In the genomic region with DNA sequence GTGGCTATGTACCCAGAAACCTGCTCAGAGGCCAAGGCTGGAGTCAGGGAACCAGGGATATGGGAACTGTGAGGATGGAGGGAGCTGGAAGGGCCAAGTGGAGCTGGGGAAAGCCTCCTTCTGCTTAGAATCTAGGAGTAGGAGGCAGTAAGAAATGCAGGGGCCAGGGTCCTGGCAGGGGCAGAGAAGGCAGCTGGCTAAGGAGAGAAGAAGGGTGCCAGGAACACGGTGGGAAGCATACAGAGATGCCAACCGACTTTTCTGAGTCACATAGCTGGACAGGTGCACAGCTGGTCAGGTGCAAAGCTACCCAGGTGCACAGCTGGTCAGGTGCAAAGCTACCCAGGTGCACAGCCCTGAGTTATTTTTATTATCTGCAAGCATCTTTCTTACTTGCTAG, we compare ENCODE assay signal across 26 mouse cellular contexts.
"Had no signal": no experiment of that assay in that cellular context is flagged by ENCODE, and none has a peak within 500 bp of the region (broad histone marks: within the 10 kb centered on the region; RNA-seq: fewer than 3 reads in every experiment).

No protein-coding gene starts in this region.

- H3K9me3 ChIP-seq: limb, embryonic 10.5 days; limb, embryonic 12.5 days; limb, embryonic 13.5 days; limb, embryonic 15.5 days; liver, embryonic 12.5 days; liver, embryonic 13.5 days; liver, embryonic 15.5 days; lung, embryonic 15.5 days; megakaryocyte, embryonic 14.5 days; midbrain, embryonic 10.5 days; midbrain, embryonic 12.5 days; midbrain, embryonic 13.5 days; midbrain, embryonic 15.5 days; neural tube, embryonic 12.5 days had no signal

- H3K4me1 ChIP-seq: limb, embryonic 10.5 days; limb, embryonic 12.5 days; limb, embryonic 13.5 days; liver, embryonic 12.5 days; liver, embryonic 13.5 days; liver, embryonic 15.5 days; lung, embryonic 15.5 days; megakaryocyte, embryonic 14.5 days; midbrain, embryonic 13.5 days; midbrain, embryonic 15.5 days had no signal

- H3K27me3 ChIP-seq: limb, embryonic 15.5 days; liver, embryonic 12.5 days; liver, embryonic 13.5 days; liver, embryonic 15.5 days; lung, embryonic 15.5 days; midbrain, embryonic 13.5 days; midbrain, embryonic 15.5 days; neural tube, embryonic 12.5 days had no signal

- DNase-seq: liver; liver, embryonic 13.5 days; liver, postnatal 0 days; lung, adult 18-20 months; lung, adult 2 months; lung, embryonic 14.5 days; lung, postnatal 10 days; lung, postnatal 14 days; lung, postnatal 36 days; lung, postnatal 4 days; midbrain, embryonic 14.5 days had no signal

- H3K36me3 ChIP-seq: limb, embryonic 10.5 days; limb, embryonic 12.5 days; limb, embryonic 13.5 days; limb, embryonic 15.5 days; liver, embryonic 12.5 days; liver, embryonic 13.5 days; liver, embryonic 15.5 days; lung, embryonic 15.5 days; midbrain, embryonic 10.5 days; midbrain, embryonic 12.5 days; midbrain, embryonic 13.5 days; midbrain, embryonic 15.5 days; neural tube, embryonic 12.5 days had no signal

- H3K4me3 ChIP-seq: limb, embryonic 10.5 days; limb, embryonic 12.5 days; limb, embryonic 13.5 days; limb, embryonic 15.5 days; liver, embryonic 12.5 days; liver, embryonic 13.5 days; liver, embryonic 15.5 days; lung, embryonic 15.5 days; megakaryocyte, embryonic 14.5 days; midbrain, embryonic 10.5 days; midbrain, embryonic 12.5 days; midbrain, embryonic 13.5 days; midbrain, embryonic 15.5 days; myocyte; neural tube, embryonic 12.5 days had no signal

- ATAC-seq: liver, embryonic 12.5 days; liver, postnatal 0 days; midbrain, embryonic 13.5 days; midbrain, embryonic 15.5 days; midbrain, embryonic 16.5 days had no signal
